Mouse (Mus musculus) liver, embryonic 14.5 days (tissue): ENCODE results near the gene Snx7. TPM values are rescaled to one million over a fixed set of nuclear protein-coding genes. Genes with fewer than 3 reads are reported as not detected.

Experiments used
- ATAC-seq: fragments of 200-750 bp; cut with Nextera tagmentation; 2 replicates; pipeline ENCODE4 v1.8.0; 2017; ENCODE audit warnings: moderate number of reproducible peaks, mild to moderate bottlenecking, moderate library complexity; ENCODE audit not compliant: insufficient read depth
- DNase-seq, 3 experiments: peaks; one replicate each; pipeline ENCODE4 v3.0.0-alpha.2; 2012 to 2013; ENCODE audit warnings: low read depth in 3 of 3, low spot score in 3 of 3
- H3K27ac ChIP-seq: fragments of 300-500 bp; sonication (generic); 2 replicates; pipeline ENCODE4 v1.5.1; 2014; ENCODE audit warnings: moderate library complexity, mild to moderate bottlenecking, control low read depth, inconsistent platforms
- H3K27me3 ChIP-seq: fragments of 300-500 bp; sonication (generic); 2 replicates; pipeline ENCODE4 v1.6.1; 2014; ENCODE audit warnings: mild to moderate bottlenecking, low read length, moderate library complexity; ENCODE audit not compliant: control insufficient read depth, insufficient read depth
- H3K36me3 ChIP-seq: fragments of 300-500 bp; sonication (generic); replicated peaks from 2 replicates; pipeline ENCODE4 v1.6.1; 2014; ENCODE audit warnings: low read depth; ENCODE audit not compliant: control insufficient read depth, insufficient read depth
- H3K4me1 ChIP-seq, 2 experiments: fragments of 200-500 bp in 1 of 2; fragments of 300-500 bp in 1 of 2; sonication (generic) in 1 of 2; replicated peaks; 2 replicates each; pipeline ENCODE4 v1.6.1; 2012 to 2014; ENCODE audit warnings: antibody characterized with exemption in 1 of 2, inconsistent platforms in 1 of 2, low read length in 1 of 2; ENCODE audit not compliant: control insufficient read depth in 2 of 2, insufficient read depth in 2 of 2
- H3K4me2 ChIP-seq: fragments of 300-500 bp; sonication (generic); 2 replicates; pipeline ENCODE4 v1.6.1; 2014; ENCODE audit warnings: low read depth, mild to moderate bottlenecking, control low read depth, moderate library complexity
- H3K4me3 ChIP-seq, 2 experiments: fragments of 200-500 bp in 1 of 2; fragments of 300-500 bp in 1 of 2; sonication (generic) in 1 of 2; 2 replicates each; pipeline ENCODE4 v1.5.1; 2012 to 2014; ENCODE audit warnings: low read depth in 2 of 2, low read length in 2 of 2, mild to moderate bottlenecking in 2 of 2, control low read depth in 1 of 2, inconsistent platforms in 1 of 2, moderate library complexity in 1 of 2; ENCODE audit not compliant: insufficient read depth in 1 of 2
- H3K9ac ChIP-seq: fragments of 300-500 bp; sonication (generic); replicated peaks from 2 replicates; pipeline ENCODE4 v1.6.1; 2014; ENCODE audit warnings: mild to moderate bottlenecking, control low read depth, moderate library complexity
- H3K9me3 ChIP-seq: fragments of 300-500 bp; sonication (generic); 2 replicates; pipeline ENCODE4 v1.6.1; 2016; ENCODE audit warnings: low read length, mixed read lengths; ENCODE audit not compliant: control insufficient read depth
- CTCF ChIP-seq: IDR thresholded peaks from 2 replicates; pipeline ENCODE4 v1.5.1; 2016; ENCODE audit warnings: antibody characterized with exemption, low read depth, control low read depth
- EP300 ChIP-seq: IDR thresholded peaks from 2 replicates; pipeline ENCODE4 v1.6.1; 2016; ENCODE audit warnings: antibody characterized with exemption, low read depth
- WGBS: fragments of 180-500 bp; shearing (Covaris S2); extraction: QIAGEN DNeasy Blood & Tissue Kit; methylation state at CpG from one replicate; pipeline ENCODE4 v1.1.7; 2014; ENCODE audit not compliant: insufficient replicate concordance; 5-methylcytosine and 5-hydroxymethylcytosine counted together
- polyA plus RNA-seq, 2 experiments: library from polyadenylated mRNA; depleted of rRNA in 1 of 2; stranded (reverse) in 1 of 2; unstranded in 1 of 2; fragments of >200 nt; fragmentation: Nextera tagmentation in 1 of 2; extraction: Ambion mirVana in 1 of 2; gene quantifications; 2 replicates each; pipeline versions ENCODE4 v1.2.1 to v1.2.3; 2012 to 2014

The Snx7 gene
- 3.6 and 6.1 TPM in 2 replicates for polyA plus RNA-seq (2012; rRNA removed)
- polyA plus RNA-seq (2014; fragmentation: Nextera tagmentation; extraction: Ambion mirVana), result 10.6 and 11.9 TPM in 2 replicates

GRCm38 (mm10) chr3:117868637-117869323 lies at the start of gene Snx7:
Snx7 (minus strand) TSS chr3:117868936.
- no peaks in the 10 kb centered on the region for H3K27me3 ChIP-seq
- under 1% methylated on average over 52 of the region's 53 CpGs for WGBS
- ATAC-seq, result peak; percentile 98
- H3K4me2 ChIP-seq, result peak within 1 kb of the TSS; percentile 56
- DNase-seq, result peak; percentile 33 to 41 (median 40)
- peak within 1 kb of the TSS; percentile 55 for H3K9ac ChIP-seq
- H3K9me3 ChIP-seq, result no peaks in the 10 kb centered on the region
- H3K36me3 ChIP-seq, result no peaks in the 10 kb centered on the region
- TF ChIP-seq EP300, result no peak
- TF ChIP-seq CTCF, result no peak
- peaks cover 0 to 3% of the 10 kb centered on the region in 2 experiments; a peak in 2 of 4 replicates for H3K4me1 ChIP-seq
- peak within 1 kb of the TSS; percentile 54 to 88 for H3K4me3 ChIP-seq
- no peak within 1 kb of the TSS for H3K27ac ChIP-seq

- DNase-seq (no peak), ATAC-seq (no peak)
- 72% methylated on average over 3 of the region's 3 CpGs for WGBS
- TF ChIP-seq EP300, result no peak
- no peak for TF ChIP-seq CTCF
- no peaks in the 10 kb centered on the region for H3K9me3 ChIP-seq
- H3K4me2 ChIP-seq, result no peak overlapping the region
- H3K36me3 ChIP-seq, result no peaks in the 10 kb centered on the region
- no peak overlapping the region for H3K27ac ChIP-seq
- H3K4me3 ChIP-seq, result no peak overlapping the region
- H3K4me1 ChIP-seq, result no peaks in the 10 kb centered on the region
- H3K9ac ChIP-seq, result no peak overlapping the region
- H3K27me3 ChIP-seq, result no peaks in the 10 kb centered on the region
Measured at GRCm38 (mm10) chr3:117915420-117915819, 46.7 kb upstream of the Snx7 start.

- Histone ChIP-seq H3K9ac (no peak overlapping the region), H3K36me3 (no peaks in the 10 kb centered on the region), H3K27ac (no peak overlapping the region), H3K9me3 (no peaks in the 10 kb centered on the region), H3K27me3 (no peaks in the 10 kb centered on the region), H3K4me3 (no peak overlapping the region), H3K4me2 (no peak overlapping the region), H3K4me1 (no peaks in the 10 kb centered on the region)
- DNase-seq, result no peak
- ATAC-seq, result no peak
- WGBS, result 45% methylated on average over 2 of the region's 2 CpGs
- TF ChIP-seq EP300 (no peak), CTCF (no peak)
Measured at GRCm38 (mm10) chr3:117893736-117894135, 25.0 kb upstream of the Snx7 start.

- H3K9ac ChIP-seq, result no peak overlapping the region
- no peaks in the 10 kb centered on the region for H3K9me3 ChIP-seq
- H3K27me3 ChIP-seq, result no peaks in the 10 kb centered on the region
- H3K36me3 ChIP-seq, result no peaks in the 10 kb centered on the region
- H3K4me2 ChIP-seq, result no peak overlapping the region
- WGBS, result 58% methylated on average over 3 of the region's 3 CpGs
- H3K4me1 ChIP-seq, result no peaks in the 10 kb centered on the region
- ATAC-seq, result no peak
- TF ChIP-seq EP300, result no peak
- TF ChIP-seq CTCF, result no peak
- DNase-seq, result no peak
- H3K4me3 ChIP-seq, result no peak overlapping the region
- no peak overlapping the region for H3K27ac ChIP-seq
Measured at GRCm38 (mm10) chr3:117875450-117875849, 6.7 kb upstream of the Snx7 start.

- TF ChIP-seq EP300 (no peak), CTCF (no peak)
- no peak for ATAC-seq
- 57% methylated on average over 5 of the region's 5 CpGs for WGBS
Measured at GRCm38 (mm10) chr3:117873209-117873863, 4.6 kb upstream of the Snx7 start.

More at GRCm38 (mm10) chr3:117873209-117873863, 4.6 kb upstream of the Snx7 start:
- no peak overlapping the region for H3K4me3 ChIP-seq
- H3K9ac ChIP-seq, result no peak overlapping the region
- DNase-seq, result no peak
- H3K4me1 ChIP-seq, result no peaks in the 10 kb centered on the region; a peak in 1 of 4 replicates
- H3K4me2 ChIP-seq, result no peak overlapping the region
- no peaks in the 10 kb centered on the region for H3K36me3 ChIP-seq
- no peaks in the 10 kb centered on the region for H3K9me3 ChIP-seq
- no peak overlapping the region for H3K27ac ChIP-seq
- H3K27me3 ChIP-seq, result no peaks in the 10 kb centered on the region
